Mouse (Mus musculus) MEL-GATA-1-ER (cell line): ENCODE measurements around the gene Sec11a.
"Not testable (repeated sequence)": the region's sequence is repeated elsewhere in the genome, so short reads cannot be mapped to it uniquely, and the experiment has no call there.

Experiments
- DNase-seq: peaks from one replicate; pipeline ENCODE4 v3.0.0-alpha.2; 2012; ENCODE audit warnings: low read depth; ENCODE audit errors: extremely low read depth

Gene Sec11a

DNA sequence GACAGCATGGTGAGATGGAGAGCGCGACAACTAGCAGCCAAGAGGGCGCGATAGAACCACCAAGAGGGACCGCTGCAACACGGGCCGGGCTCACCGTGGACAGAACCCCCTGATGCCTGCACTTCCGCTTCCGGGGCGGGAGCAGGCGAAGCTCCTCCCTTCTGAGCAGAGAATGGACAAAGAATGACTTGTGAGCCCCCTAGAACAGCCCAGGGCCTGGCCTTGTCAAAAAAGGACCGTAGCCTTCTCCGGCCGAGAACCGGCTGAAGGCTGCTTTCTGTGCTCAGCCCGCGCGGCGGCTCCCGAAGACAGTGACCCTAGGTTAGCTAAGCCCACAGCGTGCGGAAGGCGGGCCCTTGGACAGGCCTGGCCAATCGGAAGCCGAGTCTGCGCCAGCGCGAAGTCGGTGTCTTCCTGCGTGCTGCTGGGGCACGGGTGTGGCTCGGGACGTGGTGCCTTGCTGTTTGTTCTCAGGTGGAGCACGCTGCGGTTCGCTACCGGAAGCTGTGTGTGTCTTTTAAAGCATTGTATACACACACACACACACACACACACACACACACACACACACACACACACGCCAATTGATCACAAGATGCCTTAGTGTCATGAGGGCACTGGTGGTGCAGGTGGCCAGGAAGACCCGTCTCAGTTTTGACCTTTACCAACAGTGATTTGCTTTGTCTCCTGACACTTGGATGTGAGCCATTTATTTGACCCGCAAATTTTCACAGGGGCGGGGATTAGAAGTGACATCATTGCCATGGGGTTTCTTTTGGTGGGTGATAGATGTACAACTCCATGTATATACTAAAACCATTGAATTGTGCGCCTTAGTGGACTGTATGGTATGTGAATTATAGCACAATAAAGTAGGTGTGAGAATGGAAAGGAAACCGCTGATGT lies at the start of gene Sec11a:
TSS of gene Sec11a (minus strand) at position 336 of the 906 bp plus-strand sequence.
- peak; percentile 83 for DNase-seq

DNA sequence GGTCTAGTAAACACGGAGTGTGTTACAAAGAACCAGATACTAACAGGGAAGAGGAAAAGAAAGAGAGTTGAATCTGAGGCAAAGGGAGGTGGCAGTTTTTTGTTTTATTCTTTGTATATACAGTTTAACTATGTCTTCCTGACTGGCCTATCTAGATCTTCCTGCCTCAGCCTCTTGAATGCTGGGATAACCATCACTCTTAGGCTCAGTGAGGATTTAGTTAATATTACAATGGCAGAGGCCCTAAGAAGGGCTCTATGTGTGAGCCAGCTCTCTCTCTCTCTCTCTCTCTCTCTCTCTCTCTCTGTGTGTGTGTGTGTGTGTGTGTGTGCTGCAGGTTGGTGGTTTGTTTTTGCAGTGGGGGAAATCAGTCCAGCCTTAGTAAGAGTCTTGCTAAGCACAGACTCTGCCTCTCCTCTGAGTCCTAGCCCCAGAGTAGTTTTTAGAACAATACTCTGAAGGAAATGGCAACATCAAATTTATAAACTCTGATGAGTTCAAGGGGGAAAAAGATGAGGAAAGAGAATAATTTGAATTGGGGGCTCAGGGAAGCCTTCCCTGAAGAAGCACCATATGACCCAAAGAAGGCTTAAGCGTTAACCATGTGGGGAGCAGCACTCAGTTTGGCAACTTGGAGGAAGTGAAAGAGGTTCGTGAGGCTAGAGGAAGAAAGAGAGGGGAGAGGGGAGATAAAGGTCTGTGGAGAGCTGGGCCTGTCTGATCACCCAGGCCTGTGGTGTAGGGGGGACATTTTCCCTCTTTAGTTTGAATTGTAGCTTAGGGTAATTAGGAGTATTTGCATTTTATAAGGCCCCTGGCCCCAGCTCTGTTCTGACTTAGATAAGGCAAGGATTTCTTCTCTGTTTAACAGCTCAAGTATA lies 47.9 kb upstream of the Sec11a start:
- DNase-seq: peak; percentile 86

DNA sequence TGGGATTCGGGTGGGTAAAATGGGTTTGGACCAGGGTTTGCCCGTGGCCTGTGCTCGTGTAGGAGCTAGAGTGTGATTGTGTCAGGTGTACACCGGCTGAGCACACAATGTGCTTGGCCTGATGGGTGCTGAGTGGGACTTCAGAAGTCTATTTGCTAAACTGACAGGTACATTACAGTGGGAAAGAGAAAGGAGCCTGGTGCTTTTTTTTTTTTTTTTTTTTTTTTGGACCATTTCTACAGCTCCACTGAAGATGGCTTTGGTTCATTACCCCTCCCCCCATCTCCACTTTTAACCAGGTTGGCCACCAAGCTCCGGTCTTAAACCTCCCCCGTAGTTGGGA lies 47.1 kb upstream of the Sec11a start:
- no peak for DNase-seq

DNA sequence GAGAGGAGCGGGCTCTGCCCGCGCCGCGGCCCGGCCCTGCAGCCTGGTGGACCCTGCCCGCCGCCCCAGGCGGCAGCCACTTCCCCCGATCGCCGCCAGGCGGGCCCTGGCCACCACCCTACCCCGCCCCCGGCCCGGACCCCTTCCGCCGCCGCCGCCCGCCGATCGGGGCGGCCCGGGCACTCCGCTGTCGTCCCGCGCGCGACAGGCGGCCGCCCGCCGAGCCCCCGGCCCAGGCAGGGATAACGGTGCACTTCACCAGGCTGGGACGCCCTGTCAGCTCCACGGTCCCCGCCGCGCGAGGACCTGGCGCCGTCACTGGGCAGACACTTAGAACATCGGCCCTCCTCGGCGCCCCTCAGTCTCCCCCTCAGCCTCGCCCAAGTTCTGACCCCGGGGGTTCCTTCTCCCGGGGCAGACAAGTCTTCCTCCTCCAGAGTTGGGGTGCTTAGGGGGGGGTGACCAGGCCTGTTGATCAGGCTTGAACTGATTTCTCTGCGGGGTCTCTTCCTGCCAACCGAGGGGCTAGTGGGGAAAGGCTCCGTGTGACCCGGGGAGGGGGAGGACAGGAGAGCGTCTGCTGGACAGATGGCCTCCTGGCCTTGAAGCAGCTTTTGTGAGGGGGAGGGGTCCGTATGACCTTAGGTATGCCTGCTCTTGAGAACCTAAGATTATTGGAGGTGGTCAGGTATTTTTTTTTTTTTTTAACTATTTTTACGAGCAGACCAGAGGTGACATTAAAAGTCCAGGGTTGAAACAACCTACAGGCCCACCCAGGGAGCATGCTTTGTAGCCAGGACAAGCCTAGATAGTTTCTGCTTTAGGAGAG lies 46.5 kb upstream of the Sec11a start:
- DNase-seq: no peak

DNA sequence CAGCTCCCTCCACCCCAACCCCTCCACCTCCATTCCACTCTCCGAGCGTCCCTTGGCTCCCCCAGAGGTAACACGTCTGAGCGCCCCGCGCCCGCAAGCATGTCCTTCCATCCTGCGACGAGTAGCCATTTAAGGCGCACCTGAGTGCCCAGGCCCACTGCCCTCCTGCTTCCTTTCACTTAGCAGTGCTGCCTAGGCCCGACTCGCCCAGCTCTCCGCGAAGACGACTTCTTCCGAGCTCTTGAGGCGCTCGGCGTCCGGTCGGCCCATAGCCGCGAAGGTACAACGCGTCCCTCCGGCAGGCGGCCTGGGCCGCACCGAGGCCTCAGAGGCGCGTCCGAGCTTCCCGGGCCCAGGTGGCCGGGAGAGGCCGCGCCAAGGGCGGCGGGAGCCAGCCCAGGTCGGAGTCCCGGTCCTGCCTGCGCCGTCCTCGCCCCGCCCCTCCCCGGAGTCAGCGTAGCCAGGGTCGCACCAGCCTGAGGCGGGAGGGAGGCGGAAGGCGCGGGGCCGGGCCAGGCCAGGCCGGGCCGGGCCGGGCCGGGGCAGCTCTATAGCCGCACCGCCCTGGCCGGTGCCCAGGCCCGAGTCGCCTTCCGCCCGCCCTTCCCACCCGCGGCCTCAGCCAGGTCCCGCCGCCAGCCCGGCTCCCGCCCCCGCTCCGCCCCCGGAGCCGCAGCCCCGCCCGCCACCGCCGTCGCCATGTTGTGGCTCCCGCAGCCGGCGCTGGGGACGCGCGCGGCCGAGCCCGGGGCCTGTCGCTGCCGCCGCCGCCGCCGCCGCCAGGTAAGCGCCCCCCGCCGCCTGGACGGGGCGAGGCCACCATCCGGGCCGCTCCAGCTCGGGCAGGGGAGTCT lies 45.6 kb upstream of the Sec11a start, which contains the start of gene Zfp592:
TSS of gene Zfp592 (plus strand) at position 702 of the 854 bp plus-strand sequence.
- DNase-seq: no peak

DNA sequence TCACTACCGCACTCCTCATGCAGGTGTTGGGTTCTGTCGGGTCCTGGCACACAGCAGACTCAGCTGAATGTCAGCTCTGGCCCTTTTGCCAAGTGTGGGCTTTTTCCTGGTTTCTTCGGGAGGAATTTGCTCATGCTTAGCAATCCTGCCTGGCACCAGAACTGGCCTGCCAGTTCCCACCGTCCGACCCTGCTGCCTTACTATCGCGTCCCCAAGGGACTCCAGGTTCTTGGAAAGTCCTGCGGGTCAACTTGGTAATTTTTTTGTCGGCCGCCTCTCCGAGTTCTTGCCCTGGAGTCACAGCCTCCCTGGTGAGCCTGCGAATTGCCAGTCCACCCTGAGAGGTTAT lies 45.0 kb upstream of the Sec11a start:
- no peak for DNase-seq

DNA sequence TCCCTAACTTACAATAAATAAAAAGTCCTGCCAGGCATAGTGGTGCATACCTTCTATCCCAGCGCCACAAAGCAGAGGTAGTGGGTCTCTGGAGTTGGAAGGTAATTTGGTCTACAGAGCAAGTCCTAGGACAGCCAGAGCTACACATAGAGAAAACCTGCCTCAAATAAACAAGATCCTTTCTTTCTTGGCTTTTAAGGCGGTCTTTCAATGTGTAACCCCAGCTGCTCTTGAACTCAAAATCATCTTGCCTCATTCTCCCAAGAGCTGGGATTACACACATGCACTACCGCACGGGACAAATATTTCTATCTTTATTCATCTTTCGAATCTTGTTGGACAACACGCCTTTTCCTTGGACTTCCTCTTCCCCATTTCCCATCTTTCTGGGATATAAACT lies 44.5 kb upstream of the Sec11a start:
- DNase-seq: no peak

DNA sequence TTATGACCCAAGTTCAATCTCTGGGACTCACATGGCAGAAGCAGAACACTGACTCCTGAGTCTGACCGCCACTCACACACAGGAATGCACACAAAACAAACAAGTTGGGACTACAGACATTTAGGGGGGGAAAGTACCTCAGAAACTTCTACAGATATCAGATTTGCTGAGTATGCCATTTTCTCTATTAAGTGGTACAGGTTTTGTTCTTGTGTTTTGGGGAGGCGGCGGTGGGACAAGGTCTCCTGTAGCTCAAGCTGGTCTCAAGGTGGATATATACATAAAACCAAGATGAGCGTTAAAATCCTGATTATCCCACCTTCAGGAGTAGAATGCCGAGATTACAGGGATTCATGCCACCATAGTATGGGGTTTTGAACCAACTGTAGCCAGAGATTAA lies 44.0 kb upstream of the Sec11a start:
- no peak for DNase-seq

DNA sequence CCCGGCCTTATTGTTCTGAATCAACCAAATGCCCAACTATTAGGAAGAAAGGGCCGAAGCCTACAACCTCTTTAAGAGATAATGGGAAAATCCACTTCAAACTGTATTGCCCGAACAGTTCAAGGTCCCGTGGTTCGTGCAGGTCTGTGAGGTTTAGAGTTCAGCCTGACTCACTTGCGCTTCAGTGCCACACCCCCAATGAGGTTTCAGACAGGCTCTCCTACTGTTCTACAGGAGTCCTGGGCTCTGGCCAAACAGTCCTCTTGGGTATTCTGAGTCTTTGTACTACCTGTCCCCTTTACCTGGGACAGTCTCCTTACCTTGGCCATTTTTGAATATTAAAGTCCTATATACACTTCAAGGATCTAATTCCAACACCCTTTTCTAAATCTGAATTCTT lies 42.7 kb upstream of the Sec11a start:
- no peak for DNase-seq

DNA sequence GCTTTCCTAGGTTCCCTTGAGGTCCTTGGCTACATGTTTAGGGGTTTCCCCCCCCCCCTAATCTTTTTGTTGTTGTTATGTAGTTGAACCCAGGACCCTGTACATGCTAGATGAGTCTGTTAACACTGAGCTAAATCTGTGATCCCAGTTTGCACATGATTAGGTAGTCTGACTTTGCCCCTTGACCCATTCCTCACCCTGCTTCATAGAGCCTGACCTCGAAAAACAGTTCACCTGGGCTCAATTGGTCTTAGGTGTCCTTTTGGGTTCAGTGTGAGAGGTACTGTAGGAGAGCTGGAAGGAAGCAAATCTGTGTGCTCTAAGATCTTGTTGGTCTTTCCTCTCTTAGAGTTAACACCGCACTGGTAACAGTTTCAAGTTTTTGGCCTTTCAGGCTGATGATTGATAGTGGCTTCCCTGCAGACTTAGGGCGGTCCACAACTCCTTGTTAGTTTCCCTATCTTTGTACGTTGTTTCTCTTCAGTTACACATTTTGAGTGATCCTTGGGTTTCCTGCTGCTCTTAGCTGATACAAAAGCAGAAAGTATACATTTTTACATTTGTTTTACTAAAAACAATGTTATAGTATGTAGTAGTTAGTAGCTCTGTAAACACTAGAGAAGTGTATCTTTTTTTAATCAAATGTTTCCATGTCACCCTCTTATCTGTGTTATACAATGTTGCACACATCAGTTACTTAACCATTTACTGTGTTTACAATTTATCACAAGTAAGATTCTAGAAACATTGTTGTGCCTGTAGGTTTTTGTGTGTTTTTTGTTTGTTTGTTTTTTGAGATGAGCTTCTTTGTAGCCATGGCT lies 40.4 kb upstream of the Sec11a start:
- DNase-seq: no peak

DNA sequence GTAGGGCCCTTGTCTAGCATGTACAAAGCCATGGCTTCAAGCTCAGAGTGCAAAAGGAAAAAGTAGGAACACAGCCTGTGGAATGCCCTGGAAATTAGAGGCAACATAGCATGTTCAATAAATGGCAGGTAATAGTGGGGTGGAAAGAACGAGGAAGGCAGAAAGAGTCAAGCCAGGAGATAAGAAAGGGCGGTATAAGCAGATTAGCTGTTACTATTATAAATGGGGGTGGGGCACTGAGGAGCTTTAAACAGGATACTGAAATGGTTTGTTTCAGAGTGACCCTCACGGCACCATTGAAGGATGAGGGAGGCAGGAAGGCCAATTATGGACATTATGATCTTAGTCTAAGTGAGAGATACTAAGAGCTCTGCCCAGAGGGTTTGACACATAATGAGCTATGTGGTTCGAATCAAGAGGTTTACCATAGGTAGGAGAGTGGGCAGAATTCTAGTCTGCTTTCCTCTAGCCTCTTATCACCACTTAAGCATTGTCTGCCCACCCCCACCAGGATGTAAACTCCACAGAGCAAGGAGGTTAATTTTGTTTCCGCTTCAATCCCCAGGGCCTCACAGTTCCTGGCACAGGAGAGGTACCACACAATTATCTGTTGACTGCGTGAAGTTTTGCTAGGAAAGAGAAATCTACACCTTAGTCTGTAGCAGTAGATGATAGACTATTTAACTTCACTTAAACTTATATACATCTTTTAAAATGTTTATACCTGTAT lies 39.0 kb upstream of the Sec11a start:
- no peak for DNase-seq

DNA sequence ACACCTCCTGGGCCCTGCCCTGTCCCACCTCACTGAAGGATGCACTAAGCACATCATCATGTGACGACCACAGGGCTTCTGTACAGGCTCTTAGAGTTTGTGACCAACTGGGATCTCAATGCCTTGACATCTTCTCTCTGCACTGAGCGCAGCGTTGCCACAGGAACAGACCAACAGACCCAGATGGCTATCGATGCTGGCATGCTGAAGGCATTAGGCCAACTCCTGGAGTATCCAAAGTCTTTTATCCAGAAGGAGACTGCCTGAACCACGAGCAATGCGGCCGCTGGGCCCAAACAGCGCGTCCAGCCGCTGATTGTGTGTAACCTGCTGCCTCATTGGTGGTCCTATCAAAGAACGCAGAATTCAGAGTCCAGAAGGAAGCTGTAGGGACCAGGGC lies 33.0 kb upstream of the Sec11a start:
- DNase-seq: no peak

DNA sequence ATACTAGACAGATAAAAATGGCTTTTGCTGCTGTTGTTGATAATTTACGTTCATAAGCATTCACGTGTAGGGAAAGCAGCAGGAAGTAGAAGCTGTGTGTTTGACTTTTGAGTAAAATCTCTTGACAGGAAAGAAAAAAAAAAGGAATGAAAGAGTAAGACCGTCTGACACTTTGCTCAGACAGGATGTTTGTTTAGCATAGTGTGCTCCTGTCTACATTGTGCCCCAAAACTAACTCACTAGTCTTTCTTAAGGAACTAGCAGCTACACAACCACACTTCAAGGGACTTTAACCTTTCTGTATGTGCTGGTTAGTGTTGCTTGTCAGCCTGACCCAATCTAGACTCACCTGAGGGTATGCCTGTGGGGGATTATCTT lies 26.0 kb upstream of the Sec11a start:
- not testable (repeated sequence) for DNase-seq

DNA sequence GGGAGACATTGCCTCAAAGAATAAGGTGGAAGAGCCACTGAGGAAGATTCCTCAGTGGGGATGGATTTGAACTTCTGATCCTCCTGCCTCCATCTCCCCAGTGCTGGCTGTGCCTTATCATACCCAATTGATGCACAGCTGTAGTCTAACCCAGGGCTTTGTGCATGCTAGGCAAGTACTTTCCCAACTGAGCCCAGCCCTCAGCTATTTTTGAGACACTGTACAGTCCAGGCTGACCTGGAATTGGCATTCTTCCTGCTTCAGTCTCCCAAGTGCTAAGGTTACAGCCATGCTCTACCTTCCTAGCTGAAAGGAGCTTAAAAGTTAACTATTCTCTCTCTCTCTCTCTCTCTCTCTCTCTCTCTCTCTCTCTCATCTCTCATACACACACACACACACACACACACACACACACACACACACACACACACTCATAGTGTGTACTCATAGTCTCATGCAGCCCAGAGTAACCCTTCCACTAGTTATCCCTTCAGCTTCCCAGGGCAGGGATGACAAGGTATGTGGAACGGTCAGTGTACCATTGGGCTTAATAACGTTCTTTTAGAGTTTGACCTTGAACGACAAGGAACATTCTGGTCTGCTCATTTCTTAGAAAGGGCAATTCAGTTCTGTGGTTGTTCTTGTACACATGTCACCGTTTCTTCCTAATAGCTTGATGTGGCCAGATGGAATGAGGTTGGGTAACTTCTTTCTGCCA lies 25.5 kb upstream of the Sec11a start:
- not testable (repeated sequence) for DNase-seq

DNA sequence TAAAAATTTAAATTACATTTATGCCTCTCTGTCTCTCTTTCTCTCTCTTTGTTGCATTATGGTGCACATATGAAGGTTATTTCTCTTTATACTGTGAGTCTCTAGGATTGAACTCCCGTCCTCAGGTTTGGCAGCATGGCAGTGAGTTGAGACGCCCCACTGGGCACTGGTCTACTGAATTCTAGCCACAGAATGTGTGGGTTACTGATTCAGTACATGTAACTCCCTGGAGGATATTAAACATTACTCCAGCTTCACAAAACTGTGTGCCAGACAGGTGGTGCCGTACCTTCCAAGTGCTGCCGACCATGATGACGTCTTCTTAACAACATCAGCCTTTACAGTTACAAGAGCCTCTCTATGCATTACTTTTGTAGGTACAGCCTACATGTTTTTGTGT lies 24.5 kb upstream of the Sec11a start:
- DNase-seq: no peak

DNA sequence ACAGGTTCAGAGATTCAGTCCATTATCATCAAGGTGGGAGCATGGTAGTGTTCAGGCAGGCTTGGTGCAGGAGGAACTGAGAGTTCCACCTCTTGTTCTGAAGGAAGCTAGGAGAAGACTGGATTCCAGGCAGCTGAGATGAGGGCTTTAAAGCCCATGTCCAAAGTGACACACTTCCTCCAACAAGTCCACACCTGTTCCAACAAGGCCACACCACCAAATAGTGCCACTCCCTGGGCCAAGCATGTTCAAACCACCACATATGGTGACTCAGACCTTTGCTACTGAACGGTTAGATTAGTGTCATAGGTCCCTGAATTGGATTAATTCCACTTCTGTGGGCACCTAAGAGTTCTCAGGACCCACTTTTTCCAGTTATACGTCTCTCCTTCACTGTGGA lies 23.8 kb upstream of the Sec11a start:
- DNase-seq: no peak

DNA sequence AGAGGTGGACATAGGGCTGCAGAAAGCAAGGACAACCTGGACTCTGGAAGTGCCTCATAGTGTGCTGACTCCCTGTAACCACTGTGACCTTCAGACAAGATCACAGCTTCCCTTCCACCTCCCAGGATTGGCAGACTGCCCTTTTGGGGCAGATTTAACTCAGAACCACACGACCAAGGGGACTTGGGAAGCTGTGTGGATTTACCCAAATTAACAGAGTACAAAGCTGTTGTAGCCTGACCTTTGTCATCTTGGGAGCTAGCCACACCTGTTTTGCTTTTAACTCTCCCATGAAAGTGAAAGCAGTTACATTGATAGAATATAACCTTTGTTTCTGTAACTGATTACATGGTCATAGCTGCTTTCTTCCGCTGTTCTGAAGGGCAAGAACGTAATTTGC lies 23.3 kb upstream of the Sec11a start:
- no peak for DNase-seq

DNA sequence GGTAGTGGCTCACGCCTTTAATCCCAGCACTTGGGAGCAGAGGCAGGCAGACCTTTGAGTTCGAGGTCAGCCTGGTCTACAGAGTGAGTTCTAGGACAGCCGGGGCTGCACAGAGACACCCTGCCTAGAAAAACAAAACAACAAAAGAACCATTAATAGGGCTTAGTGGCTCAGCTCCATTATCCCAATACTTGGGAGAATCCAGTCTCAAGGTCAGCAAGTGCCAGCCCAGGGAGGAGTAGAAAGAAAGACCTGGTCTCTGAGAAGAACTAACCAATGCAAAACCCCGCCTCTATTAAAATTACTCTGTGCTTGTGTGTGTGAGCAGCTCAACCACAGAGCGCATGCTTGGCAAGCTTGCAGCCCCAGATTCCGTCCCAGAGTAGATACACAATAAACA lies 15.2 kb upstream of the Sec11a start:
- no peak for DNase-seq

DNA sequence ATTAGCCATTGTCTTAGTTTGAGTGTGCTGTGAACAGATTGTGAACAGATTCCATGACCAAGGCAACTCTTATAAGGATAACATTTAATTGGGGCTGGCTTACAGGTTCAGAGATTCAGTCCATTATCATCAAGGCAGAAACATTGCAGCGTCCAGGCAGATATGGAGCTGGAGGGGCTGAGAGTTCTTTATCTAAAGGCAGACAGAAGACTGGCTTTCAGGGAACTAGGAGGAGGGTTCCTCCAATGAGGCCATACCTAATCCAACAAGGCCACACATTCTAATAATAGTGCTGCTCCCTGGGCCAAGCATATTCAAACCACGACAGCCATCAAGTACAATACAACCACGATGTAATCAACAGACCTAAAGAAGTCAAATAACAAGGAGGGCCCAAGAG lies 11.4 kb upstream of the Sec11a start:
- no peak for DNase-seq
